Mouse (Mus musculus): ENCODE measurements around the gene Lrrc71.

The Lrrc71 gene

GRCm38 (mm10) chr3:87748431-87748830 is at the start of gene Lrrc71:
Lrrc71 (minus strand) TSS chr3:87748625.
- DNase-seq: peak; percentile 39

- peak; percentile 43 for DNase-seq
These were observed 48.4 kb upstream of the Lrrc71 start, which contains the start of gene Insrr for GRCm38 (mm10) chr3:87796736-87797334. Insrr (plus strand) TSS chr3:87796951.

- peak; percentile 62 for DNase-seq
These were observed 47.2 kb upstream of the Lrrc71 start for GRCm38 (mm10) chr3:87795336-87796277.

GRCm38 (mm10) chr3:87794922-87795325 is 46.5 kb upstream of the Lrrc71 start, which contains the start of gene Ntrk1:
Ntrk1 (minus strand) TSS chr3:87795162.
- no peak for DNase-seq

- no peak for DNase-seq
These were observed 41.3 kb upstream of the Lrrc71 start for GRCm38 (mm10) chr3:87789768-87790167.

- no peak for DNase-seq
These were observed 40.8 kb upstream of the Lrrc71 start for GRCm38 (mm10) chr3:87789248-87789647.

GRCm38 (mm10) chr3:87785626-87786214 is 37.3 kb upstream of the Lrrc71 start:
- DNase-seq: no peak

GRCm38 (mm10) chr3:87785156-87785555 is 36.7 kb upstream of the Lrrc71 start:
- DNase-seq: no peak

- no peak for DNase-seq
These were observed 35.0 kb upstream of the Lrrc71 start for GRCm38 (mm10) chr3:87783282-87784023.

- DNase-seq: no peak
These were observed 30.7 kb upstream of the Lrrc71 start for GRCm38 (mm10) chr3:87779086-87779485.

GRCm38 (mm10) chr3:87778283-87778682 is 29.9 kb upstream of the Lrrc71 start:
- DNase-seq: no peak

- no peak for DNase-seq
These were observed 22.7 kb upstream of the Lrrc71 start for GRCm38 (mm10) chr3:87771088-87771487.

- DNase-seq: peak; percentile 75
These were observed 21.9 kb upstream of the Lrrc71 start for GRCm38 (mm10) chr3:87770280-87770679.

- no peak for DNase-seq
These were observed 21.1 kb upstream of the Lrrc71 start for GRCm38 (mm10) chr3:87769506-87769905.

GRCm38 (mm10) chr3:87768844-87769243 is 20.4 kb upstream of the Lrrc71 start:
- peak; percentile 87 for DNase-seq

GRCm38 (mm10) chr3:87768431-87768830 is 20.0 kb upstream of the Lrrc71 start:
- no peak for DNase-seq

GRCm38 (mm10) chr3:87767764-87768163 is 19.3 kb upstream of the Lrrc71 start:
- DNase-seq: peak; percentile 50

- DNase-seq: no peak
These were observed 17.9 kb upstream of the Lrrc71 start for GRCm38 (mm10) chr3:87766284-87766667.

- DNase-seq: no peak
These were observed 17.3 kb upstream of the Lrrc71 start for GRCm38 (mm10) chr3:87765631-87766283.

GRCm38 (mm10) chr3:87765091-87765490 is 16.7 kb upstream of the Lrrc71 start:
- peak; percentile 76 for DNase-seq

- peak; percentile 20 for DNase-seq
These were observed 16.1 kb upstream of the Lrrc71 start for GRCm38 (mm10) chr3:87764506-87764905.

GRCm38 (mm10) chr3:87763683-87764289 is 15.4 kb upstream of the Lrrc71 start:
- peak; percentile 65 for DNase-seq

Measured in lung, postnatal 36 days (tissue).